Mouse (Mus musculus) stomach, postnatal 0 days (tissue): Measurements from ENCODE around the gene Elmo2.

Experiments used
- CTCF ChIP-seq: IDR thresholded peaks from 2 replicates; pipeline ENCODE4 v1.5.1; 2016; ENCODE audit warnings: antibody characterized with exemption, low read depth, mild to moderate bottlenecking, moderate library complexity
- EP300 ChIP-seq: optimal IDR thresholded peaks from 2 replicates; pipeline ENCODE3; 2016; ENCODE audit warnings: antibody characterized with exemption

DNA sequence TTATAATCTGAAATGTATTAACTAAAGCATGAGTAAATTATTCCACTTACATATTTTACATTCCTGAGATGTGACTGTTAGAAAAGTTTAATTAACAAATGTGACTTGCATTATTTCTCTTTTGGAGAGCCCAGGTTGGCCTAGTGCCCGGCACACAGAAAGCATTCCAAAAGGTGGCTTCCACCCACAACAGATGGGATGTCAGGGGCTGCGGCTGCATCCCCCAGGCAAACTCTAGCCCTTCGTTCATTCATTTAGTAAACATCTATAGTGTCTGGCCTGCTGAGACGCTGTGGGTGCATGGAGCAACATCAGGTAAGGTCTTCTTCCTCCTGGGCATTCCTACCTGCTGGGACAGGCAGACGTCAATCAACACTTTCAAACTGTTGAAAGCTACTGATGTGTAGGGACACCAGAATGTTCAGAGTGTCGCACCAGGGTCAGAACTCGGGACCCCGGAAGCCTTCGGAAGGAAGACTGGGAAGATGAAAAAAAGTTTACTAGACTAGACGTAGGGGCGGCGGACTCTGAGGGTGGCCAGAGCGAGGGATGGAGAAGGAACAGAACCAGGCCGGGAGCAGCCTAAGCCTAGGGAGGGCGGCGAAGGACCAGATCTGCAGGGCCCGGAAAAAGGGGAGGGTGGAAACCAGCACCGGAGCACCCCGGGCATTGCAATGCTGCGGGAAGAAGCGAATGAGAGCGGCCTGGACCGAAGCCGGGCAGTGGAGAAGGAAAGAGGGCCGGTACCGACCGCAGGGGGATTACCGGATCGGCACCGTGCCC lies 567 bp downstream of the Elmo2 start:
- no peak for TF ChIP-seq CTCF
- no peak for TF ChIP-seq EP300
